Mouse (Mus musculus): ENCODE measurements around the gene Lrrc36.

The Lrrc36 gene

GRCm38 (mm10) chr8:105466700-105467291 is 53.4 kb downstream of the Lrrc36 start:
- in situ Hi-C loops (cut with MboI, MseI) = no loop called here

DNA sequence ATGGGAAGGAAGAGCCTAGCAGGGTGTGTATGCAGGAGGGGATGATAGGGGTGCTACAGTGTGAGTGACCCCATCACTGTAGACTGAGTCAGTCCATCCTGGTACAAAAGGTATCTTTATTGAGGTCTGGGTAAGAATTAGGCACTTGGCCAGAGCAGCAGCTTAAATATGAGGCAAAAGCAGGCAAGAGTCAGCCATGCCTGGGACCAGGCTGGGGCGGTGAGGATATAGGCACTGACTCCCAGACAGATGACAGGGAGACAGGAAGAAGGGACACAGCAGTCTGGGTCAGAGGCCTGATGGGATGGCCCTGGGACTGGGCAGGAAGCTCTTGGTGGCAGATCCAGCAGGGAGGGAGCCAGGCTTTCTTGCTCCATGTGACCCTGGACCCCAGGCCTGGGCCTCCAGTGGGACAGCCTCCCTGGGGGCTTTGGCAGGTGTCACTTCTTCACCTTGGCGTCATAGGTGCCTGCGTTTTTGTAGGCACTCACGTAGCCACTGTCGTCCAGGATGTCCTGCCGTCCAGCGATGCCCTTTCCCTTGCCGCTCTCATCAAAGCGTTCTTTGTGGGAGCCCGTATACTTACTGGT is 54.1 kb downstream of the Lrrc36 start:
- in situ Hi-C loops (cut with MboI, MseI) = no loop called here

- in situ Hi-C loops (cut with MboI, MseI) = no loop called here
Observed at GRCm38 (mm10) chr8:105468002-105468720, 54.8 kb downstream of the Lrrc36 start.

- in situ Hi-C loops (cut with MboI, MseI) = no loop called here
Observed at GRCm38 (mm10) chr8:105469041-105469695, 55.8 kb downstream of the Lrrc36 start.

DNA sequence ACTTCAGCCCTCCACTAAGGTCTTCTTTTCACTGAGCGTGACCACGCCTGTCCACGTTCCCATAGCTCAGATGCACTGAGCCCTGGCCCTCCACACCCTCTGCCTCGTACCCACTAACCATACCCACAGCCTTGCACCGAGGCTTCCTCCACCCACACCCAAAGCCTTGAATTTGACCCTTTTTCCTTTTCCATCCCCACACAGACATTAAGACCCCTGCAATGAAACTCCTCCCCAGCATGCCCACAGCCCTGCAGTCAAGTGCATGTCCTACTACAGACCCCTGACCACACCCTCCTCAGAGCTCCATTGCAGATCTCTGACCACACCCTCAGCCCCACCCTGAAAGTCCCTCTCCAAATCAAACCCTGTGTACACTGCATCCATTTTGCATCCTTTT is 56.4 kb downstream of the Lrrc36 start:
- in situ Hi-C loops (cut with MboI, MseI) = no loop called here

DNA sequence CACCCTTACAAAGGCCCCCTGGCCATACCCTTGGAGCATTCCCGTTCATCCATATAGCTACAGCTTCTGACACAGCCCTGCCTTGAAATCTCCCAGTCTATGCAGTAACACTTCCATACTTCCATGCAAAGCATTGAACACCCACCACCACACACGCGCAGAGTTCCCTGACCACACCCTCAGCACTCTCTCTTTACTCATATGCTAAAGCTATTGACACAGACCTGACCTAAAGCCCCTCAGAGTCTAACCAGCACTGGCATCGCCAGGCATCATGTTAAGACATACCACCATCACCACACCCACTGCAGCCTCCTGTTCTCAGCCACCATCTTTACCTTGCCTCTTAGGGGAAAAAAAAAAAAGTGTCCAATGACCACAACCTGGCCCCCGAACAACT is 56.9 kb downstream of the Lrrc36 start:
- in situ Hi-C loops (cut with MboI, MseI) = no loop called here

DNA sequence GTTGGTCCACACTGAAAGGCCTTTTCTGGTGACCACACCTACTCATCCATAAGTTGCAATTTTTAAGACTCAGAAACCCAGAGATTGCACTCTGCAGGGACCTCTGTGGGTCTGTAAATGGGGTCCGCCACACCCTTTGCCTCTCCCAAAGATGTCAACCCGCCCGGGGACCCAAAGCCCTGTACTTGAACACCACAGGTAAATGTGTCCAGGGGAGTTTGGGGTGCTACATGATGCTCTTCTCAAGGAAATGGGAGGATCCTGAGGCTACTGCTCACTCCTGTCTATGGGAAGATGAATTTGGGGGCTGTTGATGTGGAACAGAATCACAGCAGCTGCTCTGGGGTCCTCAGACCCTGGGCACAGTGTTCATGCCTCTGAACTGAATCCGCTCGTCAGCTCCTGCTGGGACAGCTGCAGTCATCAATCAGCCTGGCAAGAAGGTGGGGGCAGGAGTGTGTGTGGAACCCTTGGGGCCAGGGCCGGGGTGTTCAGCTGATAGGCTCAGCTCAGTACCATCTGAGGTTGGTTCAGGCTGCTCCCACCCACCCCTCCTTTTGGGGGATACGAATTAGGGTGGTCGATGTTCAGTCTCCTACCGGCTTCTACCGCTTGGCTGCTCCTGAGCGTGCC is 57.4 kb downstream of the Lrrc36 start:
- in situ Hi-C loops (cut with MboI, MseI) = no loop called here

- in situ Hi-C loops (cut with MboI, MseI) = no loop called here
Observed at GRCm38 (mm10) chr8:105471314-105472015, 58.1 kb downstream of the Lrrc36 start, which contains the start of gene Tppp3. TSS of gene Tppp3 (minus strand) at chr8:105471526.

GRCm38 (mm10) chr8:105472414-105472932 is 59.1 kb downstream of the Lrrc36 start:
- in situ Hi-C loops (cut with MboI, MseI) = no loop called here

- in situ Hi-C loops (cut with MboI, MseI) = no loop called here
Observed at GRCm38 (mm10) chr8:105472983-105473382, 59.6 kb downstream of the Lrrc36 start.

DNA sequence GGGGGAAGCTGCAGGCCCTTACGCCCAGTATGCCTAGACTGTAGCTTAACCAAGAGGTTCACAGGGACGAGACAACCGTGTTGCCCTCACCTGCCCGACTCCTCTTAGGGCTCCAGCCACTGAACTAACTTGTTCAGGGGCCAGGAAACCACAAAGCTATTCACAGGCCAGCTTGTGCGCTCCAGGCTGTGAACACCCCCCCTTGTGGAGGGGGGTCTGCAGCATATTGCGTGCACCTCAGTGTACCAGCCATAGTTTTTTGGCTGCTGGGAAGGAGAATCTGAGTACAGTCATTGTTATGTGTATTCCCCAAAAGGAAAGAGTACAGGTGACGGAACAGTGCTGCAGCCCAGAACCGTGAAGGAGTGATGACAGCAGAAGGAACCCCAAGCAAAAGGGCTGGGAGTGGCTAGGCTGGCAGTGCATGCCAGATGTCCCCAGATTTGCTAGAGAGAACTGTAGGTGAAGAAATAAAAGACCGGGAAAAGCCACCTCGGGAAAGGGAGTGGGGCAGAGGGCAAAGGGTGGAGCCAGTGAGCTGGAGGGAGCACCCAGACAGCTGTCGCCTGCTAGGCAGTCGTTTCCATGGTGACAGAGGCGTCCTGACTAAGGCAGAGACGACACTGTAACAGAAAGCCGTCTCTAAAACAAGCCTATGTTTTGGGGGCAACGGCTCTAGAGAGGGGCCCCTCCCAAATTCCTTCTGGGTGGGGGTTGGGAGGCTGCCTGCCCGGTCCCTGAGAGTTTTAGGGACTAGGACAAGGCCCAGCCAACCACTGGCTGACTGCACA is 60.6 kb downstream of the Lrrc36 start:
- in situ Hi-C loops (cut with MboI, MseI) = no loop called here

DNA sequence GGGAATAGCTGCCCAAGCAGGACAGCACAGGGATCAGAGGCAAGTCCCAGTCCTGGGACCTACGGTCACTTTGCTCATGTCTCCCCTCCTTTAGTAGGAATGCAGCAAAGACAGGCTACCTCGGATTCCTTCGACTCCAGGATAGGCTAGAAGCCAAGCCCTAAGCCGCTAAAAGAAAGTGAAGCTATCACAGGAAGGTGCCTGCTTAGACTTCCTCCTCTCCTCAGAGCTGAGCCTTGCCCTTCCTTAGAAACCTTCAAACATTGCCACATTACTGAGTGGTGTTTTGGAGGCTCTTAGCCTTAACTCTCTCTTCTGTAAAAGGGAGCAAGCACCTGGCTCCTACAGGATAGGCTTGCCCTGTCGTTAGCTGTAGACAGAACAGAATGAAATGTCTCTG is 61.3 kb downstream of the Lrrc36 start:
- in situ Hi-C loops (cut with MboI, MseI) = no loop called here

DNA sequence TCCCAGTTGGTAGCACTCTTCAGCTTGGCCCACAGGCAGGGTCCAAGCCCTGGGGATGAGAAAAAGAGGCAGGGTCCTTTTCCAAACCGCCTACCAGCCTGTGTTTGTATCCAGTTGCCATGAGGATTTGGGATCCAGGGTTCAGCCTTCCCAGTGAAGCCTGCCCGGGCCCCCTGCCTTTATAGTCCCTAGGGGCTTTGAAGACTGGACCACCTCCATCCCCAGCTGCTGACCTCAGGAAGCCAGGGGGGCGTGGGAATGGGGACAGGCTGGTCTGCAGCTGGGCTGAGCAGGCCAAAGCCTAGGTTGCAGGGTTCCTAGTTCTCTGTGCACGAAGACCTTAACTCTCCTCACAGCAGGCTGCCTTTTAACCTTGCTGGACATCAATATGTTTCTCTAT is 61.9 kb downstream of the Lrrc36 start:
- in situ Hi-C loops (cut with MboI, MseI) = no loop called here

GRCm38 (mm10) chr8:105475742-105476141 is 62.4 kb downstream of the Lrrc36 start:
- in situ Hi-C loops (cut with MboI, MseI) = no loop called here

- in situ Hi-C loops (cut with MboI, MseI) = no loop called here
Observed at GRCm38 (mm10) chr8:105476161-105476560, 62.8 kb downstream of the Lrrc36 start.

GRCm38 (mm10) chr8:105476628-105477413 is 63.5 kb downstream of the Lrrc36 start:
- in situ Hi-C loops (cut with MboI, MseI) = no loop called here

- in situ Hi-C loops (cut with MboI, MseI) = no loop called here
Observed at GRCm38 (mm10) chr8:105477792-105478191, 64.4 kb downstream of the Lrrc36 start.

- in situ Hi-C loops (cut with MboI, MseI) = no loop called here
Observed at GRCm38 (mm10) chr8:105481013-105481412, 67.6 kb downstream of the Lrrc36 start.

DNA sequence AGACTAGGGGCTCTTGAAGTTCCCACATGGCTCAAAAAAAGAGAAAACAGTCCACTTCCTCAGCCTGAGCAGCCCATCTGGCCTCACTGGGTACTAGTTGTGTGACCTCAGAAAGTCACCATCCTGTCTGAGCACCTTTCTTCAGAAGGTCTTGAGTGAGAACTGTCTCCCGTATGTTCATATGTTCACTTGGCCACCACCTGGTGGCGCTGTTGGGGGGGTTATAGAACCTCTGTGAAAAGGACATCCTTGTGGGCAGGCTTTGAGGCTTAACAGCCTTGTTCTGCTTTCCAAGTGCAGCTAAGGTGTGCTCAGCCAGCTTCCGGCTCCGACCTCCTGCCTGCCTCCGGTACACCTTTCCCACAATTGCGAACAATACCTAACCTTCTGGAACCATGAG is 68.1 kb downstream of the Lrrc36 start:
- in situ Hi-C loops (cut with MboI, MseI) = no loop called here

DNA sequence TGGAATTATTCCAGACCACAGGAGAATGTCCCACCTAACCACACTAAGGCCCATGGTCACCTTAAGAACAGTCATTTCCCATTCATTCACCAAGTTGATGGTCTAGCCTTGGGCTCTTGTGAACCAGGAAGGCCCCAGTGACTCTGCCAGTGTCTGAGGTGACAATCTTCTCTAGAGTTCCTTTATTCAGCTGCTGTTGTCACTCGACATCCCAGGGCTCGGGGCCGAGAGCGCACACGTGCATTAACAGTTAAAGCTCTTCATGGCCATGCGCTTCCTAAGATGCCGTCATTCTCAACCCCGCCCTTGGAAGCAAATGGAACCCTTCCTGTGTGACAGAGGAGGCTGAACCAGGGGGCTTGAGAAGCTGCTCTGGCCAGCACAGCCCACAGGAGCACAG is 68.8 kb downstream of the Lrrc36 start:
- in situ Hi-C loops (cut with MboI, MseI) = no loop called here

All from regulatory T cell (primary cell).